Mouse (Mus musculus) CD4-positive helper T cell, adult 2 months (primary cell): Measurements from ENCODE around the gene Snx32.

Experiments used
- DNase-seq: peaks from one replicate; pipeline ENCODE4 v3.0.0-alpha.2; 2012; ENCODE audit warnings: low read depth, missing footprints, low spot score

The Snx32 gene

GRCm38 (mm10) chr19:5483386-5484359, 26.7 kb downstream of the Snx32 start:
- DNase-seq, result no peak

GRCm38 (mm10) chr19:5481398-5481797, 28.9 kb downstream of the Snx32 start:
- no peak for DNase-seq

DNA sequence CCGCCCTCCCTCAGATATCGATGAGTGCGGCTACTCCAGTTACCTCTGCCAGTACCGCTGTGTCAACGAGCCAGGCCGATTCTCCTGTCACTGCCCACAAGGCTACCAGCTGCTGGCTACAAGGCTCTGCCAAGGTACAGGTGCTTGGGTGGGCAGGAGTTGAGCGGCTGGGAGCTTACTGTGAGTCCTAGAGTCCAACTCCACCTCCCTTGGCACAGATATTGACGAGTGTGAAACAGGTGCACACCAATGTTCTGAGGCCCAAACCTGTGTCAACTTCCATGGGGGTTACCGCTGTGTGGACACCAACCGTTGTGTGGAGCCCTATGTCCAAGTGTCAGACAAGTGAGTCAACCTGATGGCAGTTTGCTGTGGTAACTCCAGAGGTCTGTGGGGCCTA, 30.3 kb downstream of the Snx32 start:
- no peak for DNase-seq

GRCm38 (mm10) chr19:5477668-5478300, 32.6 kb downstream of the Snx32 start:
- no peak for DNase-seq

DNA sequence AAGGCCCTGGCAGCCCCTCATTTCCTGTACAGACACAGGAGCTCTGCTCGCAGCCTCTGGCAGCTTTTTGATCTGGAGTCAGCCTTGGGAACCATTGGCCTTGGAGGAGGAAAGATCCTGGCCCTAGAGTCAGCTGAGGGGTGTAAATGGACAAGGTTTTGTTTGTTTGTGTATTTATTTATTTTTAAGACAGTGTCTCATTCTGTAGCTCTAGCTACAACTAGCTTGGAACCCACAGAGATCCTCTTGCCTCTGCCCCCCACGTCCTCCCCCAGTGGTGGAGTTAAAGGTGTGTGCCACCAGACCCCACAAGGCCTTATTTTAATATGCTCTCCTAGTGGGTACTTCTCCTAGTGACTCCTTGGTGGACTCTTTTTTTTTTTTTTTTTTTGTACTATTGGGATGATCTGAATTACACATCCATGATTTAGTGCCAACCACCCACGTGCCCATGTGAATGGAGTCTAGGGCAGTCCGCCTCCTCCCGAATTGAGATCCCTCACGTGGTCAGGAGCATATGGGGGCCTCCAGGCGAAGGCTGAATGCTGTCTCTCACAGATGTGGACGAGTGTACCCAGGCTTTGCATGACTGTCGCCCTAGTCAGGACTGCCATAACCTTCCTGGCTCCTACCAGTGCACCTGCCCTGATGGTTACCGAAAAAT, 33.2 kb downstream of the Snx32 start:
- DNase-seq, result no peak

GRCm38 (mm10) chr19:5475069-5475714, 35.1 kb downstream of the Snx32 start:
- no peak for DNase-seq

GRCm38 (mm10) chr19:5474281-5475068, 35.9 kb downstream of the Snx32 start:
- no peak for DNase-seq

DNA sequence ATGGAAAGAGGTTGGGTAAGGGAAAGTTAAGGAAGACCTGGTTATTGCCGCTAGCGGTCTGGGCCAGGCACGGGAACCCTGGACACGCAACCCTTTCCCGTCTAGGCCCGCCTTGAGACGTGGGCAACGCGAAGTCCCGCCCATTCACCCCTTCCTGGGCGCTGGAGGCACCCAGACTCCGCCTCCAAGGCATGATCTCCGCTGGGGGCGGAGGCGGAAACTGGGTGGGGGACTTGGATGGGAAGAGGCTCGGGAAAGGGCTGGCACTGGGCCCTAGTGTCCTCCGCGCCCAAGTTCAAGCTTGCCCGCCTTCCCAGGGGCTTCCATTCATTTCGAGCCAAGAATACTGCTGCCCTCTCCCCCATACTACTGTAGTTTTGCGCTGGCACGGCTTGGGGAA, 36.6 kb downstream of the Snx32 start, which contains the start of gene Efemp2:
Gene Efemp2, plus strand, starts transcription at position 235 of the 400 bp plus-strand sequence.
- peak; percentile 64 for DNase-seq

- DNase-seq, result no peak
These were observed 37.5 kb downstream of the Snx32 start for GRCm38 (mm10) chr19:5472857-5473256.

DNA sequence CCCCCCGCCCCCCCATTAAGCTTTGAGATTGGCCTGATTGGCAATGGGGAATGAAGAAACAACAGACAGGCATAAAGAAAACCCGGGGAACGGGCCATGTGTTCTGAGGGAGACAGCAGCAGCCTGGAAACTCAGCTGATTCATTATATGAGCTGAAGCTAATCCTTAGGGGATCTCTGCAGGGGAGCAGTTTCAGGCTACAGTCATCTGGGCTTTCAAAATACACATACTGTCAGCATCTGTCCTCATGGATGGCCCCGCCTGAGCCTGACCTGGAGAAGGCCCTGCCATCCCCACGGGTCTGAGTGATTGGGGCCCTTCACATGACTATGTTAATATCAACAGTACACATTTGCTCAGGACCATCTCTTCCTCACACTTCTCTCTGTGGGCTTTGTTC, 38.5 kb downstream of the Snx32 start:
- DNase-seq, result no peak

DNA sequence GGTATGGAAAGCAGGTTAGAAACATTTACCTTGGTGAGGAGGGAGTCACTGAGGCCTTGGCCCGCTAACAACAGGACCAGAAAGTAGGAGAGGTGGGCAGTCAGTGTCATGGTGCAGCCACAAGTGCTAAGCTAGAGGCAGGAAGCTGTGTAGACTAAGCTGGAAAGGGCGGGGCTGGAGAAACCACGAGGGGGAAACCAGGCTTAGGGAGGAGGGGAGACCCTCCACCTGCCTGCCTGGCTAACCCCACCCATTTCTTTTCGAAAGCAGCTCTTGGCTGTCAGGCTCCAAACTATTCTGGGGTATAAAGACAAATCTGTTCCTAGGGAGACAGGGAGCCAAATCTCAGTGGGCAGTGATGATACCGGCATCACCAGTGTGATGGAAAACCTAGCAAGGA, 42.0 kb downstream of the Snx32 start, which contains the start of gene Ctsw:
Gene Ctsw, minus strand, starts transcription at position 134 of the 400 bp plus-strand sequence.
- peak; percentile 69 for DNase-seq

DNA sequence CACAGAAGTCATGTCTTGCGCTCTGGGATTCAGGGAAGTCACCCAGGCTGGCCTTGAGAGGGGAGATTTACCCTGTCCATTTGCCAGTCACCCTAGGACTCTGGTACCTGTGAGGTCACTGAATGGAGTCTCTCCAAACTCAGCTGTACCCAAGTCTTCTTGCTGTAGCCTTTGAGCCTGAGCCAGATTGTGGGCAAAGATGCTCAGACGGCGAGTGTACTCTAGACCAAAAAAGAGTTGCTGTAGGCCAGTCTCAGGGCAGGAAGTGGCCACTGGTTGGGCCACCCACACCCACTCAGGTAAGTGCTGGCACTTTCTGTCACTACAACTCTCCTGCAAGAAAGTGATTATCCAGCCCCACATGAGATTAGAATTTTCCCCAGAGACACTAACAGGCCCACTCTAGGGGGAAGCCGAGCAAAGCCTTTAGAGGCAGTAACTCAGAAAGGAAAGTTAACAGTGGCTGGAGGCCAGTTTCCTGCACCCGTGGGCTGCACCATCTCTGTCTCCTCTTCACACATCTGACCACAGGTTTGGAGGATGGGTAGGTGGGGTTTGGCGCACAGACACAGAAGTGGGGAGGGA, 43.3 kb downstream of the Snx32 start:
- no peak for DNase-seq

- DNase-seq, result no peak
These were observed 45.3 kb downstream of the Snx32 start for GRCm38 (mm10) chr19:5465037-5465436.

DNA sequence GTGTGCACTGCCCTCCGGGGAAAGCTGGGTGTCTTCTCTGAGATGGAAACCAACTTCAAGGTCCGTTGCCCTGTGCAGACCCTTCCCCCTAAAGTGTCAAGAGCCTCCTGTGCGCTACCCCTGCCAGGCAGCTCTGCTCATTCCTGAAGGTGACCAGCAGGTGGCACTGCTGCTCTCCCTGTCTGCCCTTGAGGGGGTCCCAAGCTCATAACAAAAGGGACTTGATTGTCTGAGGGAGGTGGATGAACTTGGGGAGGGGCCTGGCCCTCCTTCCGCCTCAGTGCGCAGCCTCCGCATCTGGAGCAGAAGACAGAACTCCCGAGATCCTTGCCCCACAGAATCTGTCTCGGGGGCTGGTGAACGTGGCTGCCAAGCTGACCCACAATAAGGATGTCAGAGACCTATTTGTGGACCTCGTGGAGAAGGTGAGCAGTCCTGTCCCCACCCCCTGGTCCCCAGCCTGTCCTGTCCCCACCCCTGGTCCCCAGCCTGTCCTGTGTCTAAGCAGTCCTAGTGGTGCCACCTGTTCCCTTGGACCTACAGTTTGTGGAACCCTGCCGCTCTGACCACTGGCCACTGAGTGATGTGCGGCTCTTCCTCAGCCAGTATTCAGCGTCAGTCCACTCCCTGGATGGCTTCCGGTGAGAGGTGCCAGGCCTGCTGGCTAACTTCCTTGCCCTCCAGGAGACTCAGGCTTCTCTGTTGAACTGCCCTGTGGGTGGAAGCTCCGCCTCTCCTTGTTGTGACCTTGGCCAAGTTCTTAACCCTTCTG, 46.4 kb downstream of the Snx32 start:
- DNase-seq, result peak; percentile 55

DNA sequence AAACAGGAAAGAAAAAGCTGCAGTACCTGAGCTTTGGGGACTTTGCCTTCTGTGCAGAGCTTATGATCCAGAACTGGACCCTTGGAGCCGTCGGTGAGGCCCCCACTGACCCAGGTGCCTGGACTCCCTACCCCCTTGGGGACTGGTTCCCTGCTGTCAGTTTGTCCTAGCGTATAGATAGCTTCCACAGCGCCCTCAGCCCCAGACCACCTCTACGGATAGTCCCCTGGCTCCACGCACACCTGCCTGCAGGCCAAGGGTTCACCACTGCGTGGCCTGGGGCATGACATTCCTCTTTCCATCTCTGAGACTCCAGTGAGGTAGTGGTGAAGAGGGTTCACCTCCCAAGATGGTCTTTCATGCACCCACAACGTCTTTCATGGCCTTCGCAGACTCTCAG, 47.1 kb downstream of the Snx32 start:
- DNase-seq, result no peak

DNA sequence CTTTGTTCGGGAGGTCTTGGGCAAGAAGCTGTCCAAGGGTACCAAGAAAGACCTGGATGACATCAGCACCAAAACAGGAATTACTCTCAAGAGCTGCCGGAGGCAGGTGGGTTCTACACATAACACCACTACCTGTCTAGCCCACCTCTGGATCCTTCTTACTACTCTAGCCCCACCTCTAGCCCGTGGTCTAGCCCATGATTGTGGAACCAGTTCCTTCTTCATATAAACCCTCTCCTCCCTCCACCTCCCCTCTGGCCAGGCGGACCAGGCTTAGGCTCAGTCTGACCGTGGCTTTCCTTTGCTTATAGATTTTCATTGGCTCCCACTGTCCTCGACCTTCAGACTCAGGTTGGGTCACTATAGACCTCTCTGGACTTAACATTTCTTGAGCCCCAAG, 48.9 kb downstream of the Snx32 start:
- no peak for DNase-seq

DNA sequence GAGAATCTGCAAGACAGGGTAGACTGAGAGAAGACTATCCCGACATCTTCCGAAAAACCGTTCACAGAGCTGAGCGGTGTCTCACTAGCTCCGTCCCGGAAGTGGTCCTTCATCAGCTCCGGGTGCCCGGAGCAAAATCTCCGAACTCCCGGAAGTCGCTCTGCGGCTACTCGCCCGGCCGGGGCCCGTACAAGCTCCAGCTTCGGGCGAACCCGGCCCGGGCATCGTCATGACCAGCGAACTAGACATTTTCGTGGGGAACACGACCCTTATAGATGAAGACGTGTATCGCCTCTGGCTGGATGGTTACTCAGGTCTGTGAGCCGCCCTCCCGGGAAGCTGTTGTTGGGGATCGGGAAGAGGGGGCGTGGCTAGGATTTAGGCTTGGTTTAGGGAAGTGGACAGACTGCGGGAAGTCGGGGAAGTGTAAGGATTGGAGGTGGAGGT, 49.9 kb downstream of the Snx32 start, which contains the start of gene Fibp:
Gene Fibp, plus strand, starts transcription at position 151 of the 447 bp plus-strand sequence.
- DNase-seq, result peak; percentile 89

GRCm38 (mm10) chr19:5459896-5460295, 50.4 kb downstream of the Snx32 start:
- peak; percentile 45 for DNase-seq

DNA sequence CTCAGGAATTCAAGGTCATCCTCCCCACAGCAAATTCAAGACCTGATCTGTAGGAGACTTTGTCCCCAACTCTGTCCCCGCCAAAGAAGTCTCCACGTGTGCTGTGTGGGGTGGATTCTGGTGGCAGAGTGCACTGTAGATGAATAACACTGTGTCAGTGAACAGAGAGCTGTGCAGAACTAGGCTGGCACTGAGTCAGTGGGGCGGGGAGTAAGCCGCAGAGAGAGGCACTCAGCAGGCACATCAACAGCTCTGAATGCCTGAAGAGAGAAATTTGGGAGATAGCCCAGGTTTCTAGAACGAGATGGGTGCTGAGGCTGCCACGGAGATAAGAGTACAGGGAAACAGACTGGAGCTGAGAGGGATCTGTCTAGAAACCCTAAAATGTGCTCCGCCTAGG, 51.3 kb downstream of the Snx32 start:
- DNase-seq, result no peak
